Mouse (Mus musculus) bone marrow, adult 2 months (tissue): Measurements from ENCODE around the gene Ptrh2.

ENCODE experiments used
- CTCF ChIP-seq: fragments of 200-500 bp; IDR thresholded peaks from 2 replicates; pipeline ENCODE4 v1.5.1; 2011; ENCODE audit warnings: low read length, control low read depth; ENCODE audit not compliant: control insufficient read depth, insufficient read depth
- POLR2A ChIP-seq: fragments of 200-500 bp; IDR thresholded peaks from 2 replicates; pipeline ENCODE4 v1.6.1; 2011; ENCODE audit warnings: low read depth, mild to moderate bottlenecking, control low read depth, low read length, borderline replicate concordance; ENCODE audit not compliant: control insufficient read depth

- TF ChIP-seq POLR2A (no peak), CTCF (no peak)
These were observed 39.2 kb upstream of the Ptrh2 start for GRCm38 (mm10) chr11:86644553-86644952.
